Mouse (Mus musculus) CH12F3 (cell line): ENCODE results near the gene Nudt8.

Source experiments
- in situ Hi-C: fragments of 300-500 bp; cut with MboI; formaldehyde crosslinking; loops from 2 replicates; pipeline ENCODE4 v1.14.3; 2020; ENCODE audit warnings: low sequenced_read_pairs

The Nudt8 gene

GRCm38 (mm10) chr19:3986334-3986733, 14.0 kb upstream of the Nudt8 start, which contains the start of gene Acy3:
Acy3 (plus strand) TSS chr19:3986570.
- in situ Hi-C loops = no loop called here

- in situ Hi-C loops = no loop called here
Measured at GRCm38 (mm10) chr19:3988066-3988465, 12.3 kb upstream of the Nudt8 start.

GRCm38 (mm10) chr19:3988750-3989149, 11.6 kb upstream of the Nudt8 start:
- in situ Hi-C loops = no loop called here

GRCm38 (mm10) chr19:3990804-3991203, 9.6 kb upstream of the Nudt8 start:
- in situ Hi-C loops = no loop called here

- in situ Hi-C loops = no loop called here
Measured at GRCm38 (mm10) chr19:3991562-3991961, 8.8 kb upstream of the Nudt8 start.

- in situ Hi-C loops = no loop called here
Measured at GRCm38 (mm10) chr19:3991966-3992365, 8.4 kb upstream of the Nudt8 start.

GRCm38 (mm10) chr19:3992416-3992815, 8.0 kb upstream of the Nudt8 start, which contains the start of gene Tbx10:
Tbx10 (plus strand) TSS chr19:3992752.
- in situ Hi-C loops = no loop called here

- in situ Hi-C loops = no loop called here
Measured at GRCm38 (mm10) chr19:3994932-3995331, 5.4 kb upstream of the Nudt8 start.

- in situ Hi-C loops = no loop called here
Measured at GRCm38 (mm10) chr19:3995505-3995904, 4.9 kb upstream of the Nudt8 start.

- in situ Hi-C loops = no loop called here
Measured at GRCm38 (mm10) chr19:3996106-3996505, 4.3 kb upstream of the Nudt8 start.

- in situ Hi-C loops = no loop called here
Measured at GRCm38 (mm10) chr19:3996747-3997146, 3.6 kb upstream of the Nudt8 start.

GRCm38 (mm10) chr19:3997231-3997630, 3.1 kb upstream of the Nudt8 start:
- in situ Hi-C loops = no loop called here

GRCm38 (mm10) chr19:3998335-3998734, 2.0 kb upstream of the Nudt8 start:
- in situ Hi-C loops = no loop called here

GRCm38 (mm10) chr19:3999121-3999730, 1.2 kb upstream of the Nudt8 start:
- in situ Hi-C loops = no loop called here

GRCm38 (mm10) chr19:4000949-4001525, 657 bp downstream of the Nudt8 start:
- in situ Hi-C loops = no loop called here

GRCm38 (mm10) chr19:4001752-4002151, 1.4 kb downstream of the Nudt8 start:
- in situ Hi-C loops = no loop called here

GRCm38 (mm10) chr19:4003112-4003511, 2.7 kb downstream of the Nudt8 start, which contains the start of gene Doc2g:
Doc2g (plus strand) TSS chr19:4003313.
- in situ Hi-C loops = no loop called here

GRCm38 (mm10) chr19:4003641-4004040, 3.3 kb downstream of the Nudt8 start:
- in situ Hi-C loops = no loop called here

GRCm38 (mm10) chr19:4004331-4004730, 4.0 kb downstream of the Nudt8 start:
- in situ Hi-C loops = no loop called here

GRCm38 (mm10) chr19:4005091-4005490, 4.7 kb downstream of the Nudt8 start:
- in situ Hi-C loops = no loop called here

GRCm38 (mm10) chr19:4005971-4006370, 5.6 kb downstream of the Nudt8 start:
- in situ Hi-C loops = no loop called here

- in situ Hi-C loops = no loop called here
Measured at GRCm38 (mm10) chr19:4011086-4011485, 10.7 kb downstream of the Nudt8 start.
